Mouse (Mus musculus) urinary bladder, postnatal 4 days (tissue): ENCODE measurements at regions not wholly inside any gene's neighbourhood (a gene's known extent, or its start where the extent isn't known, plus 50 kb on each side); places are given as distances from the start of the nearest gene placed in this dataset.

Experiments
- DNase-seq, 2 experiments: peaks; one replicate each; pipeline ENCODE4 v3.0.0; 2021 to 2022; ENCODE audit warnings: low spot score in 2 of 2

- DNase-seq = no peak
Measured at GRCm38 (mm10) chr7:137882876-137883275, 445.5 kb downstream of the Glrx3 start.

GRCm38 (mm10) chr7:137883701-137884100 is 446.3 kb downstream of the Glrx3 start:
- no peak for DNase-seq

- DNase-seq = no peak
Measured at GRCm38 (mm10) chr7:137885146-137885545, 447.7 kb downstream of the Glrx3 start.

GRCm38 (mm10) chr7:137888731-137889130 is 451.3 kb downstream of the Glrx3 start:
- DNase-seq = no peak

- no peak for DNase-seq
Measured at GRCm38 (mm10) chr7:137906424-137907060, 469.1 kb downstream of the Glrx3 start.

GRCm38 (mm10) chr7:137909456-137909855 is 472.0 kb downstream of the Glrx3 start:
- no peak for DNase-seq

- DNase-seq = no peak
Measured at GRCm38 (mm10) chr7:137913551-137914105, 476.2 kb downstream of the Glrx3 start.

- DNase-seq = no peak
Measured at GRCm38 (mm10) chr7:137914506-137914905, 477.1 kb downstream of the Glrx3 start.

- DNase-seq = no peak
Measured at GRCm38 (mm10) chr7:137916351-137916750, 478.9 kb downstream of the Glrx3 start.

GRCm38 (mm10) chr7:137924464-137925167 is 472.9 kb downstream of the Tcerg1l start:
- no peak for DNase-seq

GRCm38 (mm10) chr7:137925656-137926055 is 471.9 kb downstream of the Tcerg1l start:
- no peak for DNase-seq

GRCm38 (mm10) chr7:137927371-137927770 is 470.2 kb downstream of the Tcerg1l start:
- DNase-seq = no peak

- no peak for DNase-seq
Measured at GRCm38 (mm10) chr7:137930200-137930599, 467.3 kb downstream of the Tcerg1l start.

GRCm38 (mm10) chr7:137935896-137936295 is 461.6 kb downstream of the Tcerg1l start:
- DNase-seq = no peak

- no peak for DNase-seq
Measured at GRCm38 (mm10) chr7:137939116-137939515, 458.4 kb downstream of the Tcerg1l start.

- no peak for DNase-seq
Measured at GRCm38 (mm10) chr7:137940084-137940483, 457.4 kb downstream of the Tcerg1l start.

GRCm38 (mm10) chr7:137944991-137945390 is 452.5 kb downstream of the Tcerg1l start:
- DNase-seq = no peak

GRCm38 (mm10) chr7:137947424-137947823 is 450.1 kb downstream of the Tcerg1l start:
- DNase-seq = no peak

GRCm38 (mm10) chr7:137957354-137957753 is 440.2 kb downstream of the Tcerg1l start:
- no peak for DNase-seq

- no peak for DNase-seq
Measured at GRCm38 (mm10) chr7:137957848-137958247, 439.7 kb downstream of the Tcerg1l start.

GRCm38 (mm10) chr7:137963470-137964095 is 433.9 kb downstream of the Tcerg1l start:
- DNase-seq = no peak

GRCm38 (mm10) chr7:137974705-137975104 is 422.8 kb downstream of the Tcerg1l start:
- DNase-seq = no peak

- DNase-seq = no peak
Measured at GRCm38 (mm10) chr7:137977527-137977926, 420.0 kb downstream of the Tcerg1l start.
